Mouse (Mus musculus): ENCODE measurements around the gene Apol7b.
A peak's percentile ranks its signal among the peaks of the same experiment; 100 is the strongest.
"Not testable (repeated sequence)": the region's sequence is repeated elsewhere in the genome, so short reads cannot be mapped to it uniquely, and the experiment has no call there.

GRCm38 (mm10) chr15:77399027-77399426 is 48.3 kb downstream of the Apol7b start, which contains the start of gene Apol7a:
- TF ChIP-seq POLR2A (IDR thresholded peaks at IDR 0.05; ENCODE audit: borderline replicate concordance, extremely low read depth, insufficient read depth, insufficient read length, poor library complexity, severe bottlenecking): not testable (repeated sequence)
- peak; percentile 35; the same call in 1 of the 2 replicates for TF ChIP-seq CTCF (IDR thresholded peaks at IDR 0.05; ENCODE audit: borderline replicate concordance, extremely low read depth, insufficient read depth, insufficient read length)

Data from brain, embryonic 14.5 days (tissue).